Mouse (Mus musculus): ENCODE data around the gene Gm49318.
"Not testable (repeated sequence)": the region's sequence is repeated elsewhere in the genome, so short reads cannot be mapped to it uniquely, and the experiment has no call there.

Gm49318 gene

DNA sequence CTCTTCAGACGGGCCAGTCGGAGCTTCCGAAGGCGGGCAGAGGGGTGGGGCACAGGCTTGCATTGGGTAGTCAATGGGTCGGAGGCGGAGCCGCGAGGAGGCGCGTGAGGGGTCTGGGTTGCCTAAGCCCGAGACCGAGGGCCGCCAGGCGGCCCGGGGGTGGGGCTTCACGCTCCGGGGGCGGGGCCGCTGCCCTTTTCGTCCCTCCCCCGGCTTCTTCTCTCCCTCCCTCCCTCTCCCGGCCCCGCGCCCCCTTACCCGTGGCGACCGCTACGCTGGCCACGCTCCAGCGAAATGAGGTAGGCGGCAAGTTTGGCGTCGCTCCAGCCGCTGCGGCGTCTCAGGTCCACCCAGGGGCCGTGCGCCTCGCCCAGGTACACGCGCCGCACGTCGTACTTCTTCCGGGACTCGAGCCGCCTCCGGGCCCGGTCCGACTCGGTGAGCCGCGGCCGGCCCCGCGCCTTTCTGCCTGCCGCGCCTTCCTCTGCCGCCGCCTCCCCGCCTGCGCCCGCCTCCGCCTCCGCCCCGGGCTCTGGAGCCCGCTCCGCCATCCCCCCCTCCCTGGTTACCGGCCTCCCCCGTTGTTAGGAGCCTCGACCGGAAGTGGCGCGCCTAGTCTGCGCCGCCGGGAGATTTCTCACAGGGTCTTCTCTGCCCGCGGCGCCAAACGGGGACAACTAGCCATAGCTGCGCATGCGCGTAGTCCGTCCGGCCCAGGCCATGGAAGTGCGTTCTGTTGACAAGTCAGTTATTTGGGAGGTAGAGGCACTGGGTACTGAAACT, at the start of gene Gm49318, which contains the start of gene Zfp653:
Gm49318 (minus strand) TSS at position 469 of the 783 bp plus-strand sequence.
Zfp653 (minus strand) TSS at position 586 of the 783 bp plus-strand sequence.
- DNase-seq (ENCODE audit: low read depth) = peak; percentile 97

DNA sequence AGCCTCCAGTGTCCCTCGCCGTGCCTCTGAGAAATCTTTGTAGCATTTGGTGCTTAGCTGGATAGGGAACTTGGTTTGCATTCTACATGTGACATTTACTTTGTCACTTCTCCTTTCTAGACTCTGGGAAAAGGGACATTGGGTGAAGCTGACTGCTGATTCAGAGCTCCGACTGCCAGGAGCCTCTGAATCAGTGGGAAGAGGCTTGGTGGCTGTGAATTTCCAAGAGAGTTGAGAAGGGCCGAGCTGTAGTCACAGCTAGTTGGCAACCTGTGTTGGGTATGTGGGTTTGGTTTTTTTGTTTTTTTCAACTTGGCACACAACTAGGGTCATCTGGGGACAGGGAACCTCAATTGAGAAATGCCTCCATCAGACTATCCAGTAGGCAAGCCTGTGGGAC, 48.5 kb upstream of the Gm49318 start:
- no peak for DNase-seq (ENCODE audit: low read depth)

DNA sequence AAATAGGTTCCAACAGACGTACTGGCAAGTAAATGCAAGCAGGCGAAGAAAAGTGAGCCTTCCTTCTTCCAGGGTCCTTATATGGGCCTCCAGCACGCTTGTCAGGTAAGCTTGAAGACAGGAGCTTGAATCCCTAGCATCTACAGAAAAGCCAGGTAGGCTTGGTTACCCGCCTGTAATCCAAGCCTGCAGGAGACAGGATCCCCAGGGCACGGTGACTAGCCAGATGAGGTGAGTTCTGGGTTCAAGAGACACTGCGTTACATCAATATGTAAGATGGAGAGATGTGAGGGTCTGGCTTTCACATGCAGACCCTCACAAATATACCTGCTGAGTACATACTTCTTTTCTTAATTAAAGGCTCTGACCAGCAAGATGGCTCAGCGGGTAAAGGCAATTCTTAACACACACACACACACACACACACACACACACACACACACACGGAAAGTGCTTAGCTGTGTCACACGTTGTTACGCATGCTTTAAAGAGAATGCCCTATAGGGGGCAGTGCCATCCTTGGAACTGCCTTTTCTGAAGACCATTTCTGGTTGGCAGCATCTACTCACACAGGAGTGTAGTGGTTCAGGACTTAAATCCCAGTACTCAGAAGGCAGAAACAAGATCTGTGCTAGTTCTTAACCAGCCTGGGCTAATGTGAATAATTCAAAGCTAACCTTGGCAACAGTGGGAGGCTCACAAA, 46.8 kb upstream of the Gm49318 start:
- peak; percentile 93 for DNase-seq (ENCODE audit: low read depth)

DNA sequence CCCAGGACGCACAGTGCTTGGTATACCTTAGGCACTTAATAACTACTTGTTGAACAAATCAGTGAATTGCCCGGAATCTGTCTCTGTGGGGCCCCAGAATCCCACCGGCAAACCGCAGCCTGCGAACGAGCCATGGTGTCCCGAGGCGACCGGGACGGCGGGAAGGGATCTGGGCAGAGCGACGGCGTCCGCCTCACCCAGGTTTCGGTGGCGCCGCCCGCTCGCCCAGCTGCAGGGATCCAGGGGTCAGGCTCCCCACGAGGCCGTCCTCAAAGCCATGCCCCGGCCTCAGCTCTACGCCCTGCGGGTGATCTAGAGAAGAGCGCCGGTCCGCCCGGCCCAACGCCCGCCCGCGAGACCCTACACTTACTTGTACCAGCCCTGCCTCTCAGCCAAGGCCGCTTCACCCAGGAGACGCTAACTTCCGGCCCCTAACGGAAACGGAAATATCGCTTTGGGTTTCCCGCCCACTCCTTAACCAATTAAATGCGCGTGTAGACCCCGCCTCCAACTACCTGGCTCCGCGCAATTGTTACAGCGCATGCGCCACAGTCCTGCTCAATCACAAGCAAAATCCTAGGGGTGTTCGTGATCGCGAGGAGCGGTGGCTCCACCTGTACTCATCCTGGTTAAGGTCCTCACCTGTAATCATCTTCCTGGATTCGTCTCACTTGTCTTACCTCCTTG, 45.8 kb upstream of the Gm49318 start, which contains the start of gene Elof1:
Elof1 (minus strand) TSS at position 433 of the 687 bp plus-strand sequence.
- peak; percentile 99 for DNase-seq (ENCODE audit: low read depth)

DNA sequence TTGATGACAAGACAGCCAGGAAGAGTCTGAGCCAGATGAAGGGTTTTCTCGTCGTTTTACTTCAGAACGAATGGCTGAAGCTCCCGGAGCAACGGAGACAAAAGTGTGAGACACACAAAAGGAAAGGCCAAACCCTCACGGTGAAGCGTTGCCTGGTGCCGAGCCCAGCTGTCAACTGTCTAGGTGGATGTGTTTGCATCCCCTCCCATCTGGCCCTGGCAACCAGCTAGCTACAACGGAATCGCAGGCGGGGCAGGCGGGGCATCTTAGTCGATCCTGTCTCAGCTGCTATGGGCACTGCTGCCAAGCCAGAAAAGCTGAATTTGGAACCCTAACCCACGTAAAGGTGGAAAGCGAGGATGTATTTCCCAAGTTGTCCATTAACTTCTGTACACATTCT, 45.0 kb upstream of the Gm49318 start:
- DNase-seq (ENCODE audit: low read depth) = peak; percentile 44

DNA sequence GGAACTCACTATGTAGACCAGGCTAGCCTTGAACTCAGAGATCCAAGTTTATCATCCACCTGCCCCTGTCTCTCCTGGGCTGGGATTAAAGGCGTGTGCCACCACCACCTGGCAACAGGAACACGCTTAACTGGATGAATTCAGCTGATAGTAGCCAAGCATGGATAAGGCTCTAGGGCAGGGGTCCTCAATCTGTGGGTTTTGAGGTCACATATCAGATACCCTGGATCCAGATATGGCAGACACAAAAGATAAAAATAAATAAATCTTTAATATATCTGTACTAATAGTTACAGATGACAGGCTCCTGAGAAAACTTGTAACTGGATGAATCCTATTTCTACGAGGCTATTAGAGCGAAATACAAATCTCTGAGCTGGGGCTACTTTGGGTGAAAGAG, 44.6 kb upstream of the Gm49318 start:
- DNase-seq (ENCODE audit: low read depth) = no peak

DNA sequence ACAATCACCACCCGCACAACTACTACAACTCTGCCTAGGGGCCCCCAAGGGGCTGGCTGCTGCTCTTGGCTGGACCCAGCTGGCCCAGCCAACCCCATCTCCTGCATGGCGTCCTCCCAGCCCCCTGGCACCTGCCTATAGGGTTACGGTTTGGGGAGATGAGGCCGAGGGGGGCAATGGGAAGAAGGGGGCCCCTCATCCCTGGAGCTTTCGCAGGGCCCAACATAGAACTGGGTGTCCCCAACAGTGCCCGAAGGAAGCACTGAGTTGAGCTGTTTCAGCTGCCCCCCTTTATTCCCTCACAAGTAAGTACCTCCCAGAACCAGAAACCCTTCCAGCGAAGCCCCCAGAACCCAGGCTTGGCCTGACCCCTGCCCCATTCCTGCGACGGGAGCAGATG, 37.1 kb upstream of the Gm49318 start:
- DNase-seq (ENCODE audit: low read depth) = no peak

DNA sequence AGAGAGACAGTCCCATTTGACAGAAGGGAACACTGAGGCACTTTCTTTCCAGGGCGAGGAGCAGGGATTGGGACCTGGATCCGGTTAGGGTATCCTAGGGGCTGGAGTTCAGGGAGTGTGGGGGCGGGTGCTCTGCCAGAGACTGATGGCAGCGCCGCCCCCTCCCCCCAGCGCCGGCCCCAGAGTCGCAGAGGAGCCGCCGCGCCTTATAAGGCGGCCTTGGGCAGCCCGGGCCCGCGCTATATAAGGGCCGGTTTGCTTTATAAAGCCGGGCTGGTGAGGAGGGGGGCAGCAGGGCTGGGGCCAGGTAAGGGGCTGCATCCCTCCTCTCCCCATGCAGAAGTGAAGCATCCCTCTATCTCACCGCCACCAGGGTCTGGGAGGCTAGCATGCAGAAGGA, 28.9 kb upstream of the Gm49318 start:
- DNase-seq (ENCODE audit: low read depth) = no peak

DNA sequence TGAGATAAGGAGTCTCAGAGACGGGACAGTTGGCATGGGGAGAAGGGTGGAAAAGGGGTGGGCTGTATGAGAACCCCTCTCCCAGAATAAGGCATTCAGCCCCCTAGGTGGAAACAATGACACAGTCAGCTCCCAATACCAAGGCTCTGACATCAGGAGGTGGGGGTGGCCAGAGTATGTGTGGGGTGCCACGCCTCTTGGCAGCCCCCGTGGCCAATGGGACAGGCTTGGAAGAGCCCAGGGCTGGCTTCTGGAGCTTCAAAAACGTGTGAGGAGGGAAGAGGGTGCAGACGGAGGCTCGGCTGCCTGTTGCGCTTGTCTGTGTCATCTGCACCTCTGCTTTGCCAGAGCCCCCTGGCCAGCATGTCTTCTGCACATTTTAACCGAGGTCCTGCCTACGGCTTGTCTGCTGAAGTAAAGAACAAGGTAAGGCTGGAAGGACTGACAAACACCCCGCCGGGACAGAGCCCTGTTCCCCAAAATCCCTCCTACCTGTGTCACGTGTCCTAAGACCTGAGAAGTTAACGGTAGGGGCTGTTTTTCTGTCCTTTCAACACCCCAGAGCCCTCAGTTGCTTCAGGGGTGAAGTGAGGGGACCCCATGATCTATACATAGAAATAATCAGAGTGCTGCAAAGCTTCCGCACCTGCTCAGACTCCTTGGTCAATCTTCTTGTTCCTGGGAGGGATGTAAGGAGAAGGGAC, 28.1 kb upstream of the Gm49318 start, which contains the start of gene Cnn1:
Cnn1 (plus strand) TSS at position 224 of the 704 bp plus-strand sequence.
- peak; percentile 15 for DNase-seq (ENCODE audit: low read depth)

DNA sequence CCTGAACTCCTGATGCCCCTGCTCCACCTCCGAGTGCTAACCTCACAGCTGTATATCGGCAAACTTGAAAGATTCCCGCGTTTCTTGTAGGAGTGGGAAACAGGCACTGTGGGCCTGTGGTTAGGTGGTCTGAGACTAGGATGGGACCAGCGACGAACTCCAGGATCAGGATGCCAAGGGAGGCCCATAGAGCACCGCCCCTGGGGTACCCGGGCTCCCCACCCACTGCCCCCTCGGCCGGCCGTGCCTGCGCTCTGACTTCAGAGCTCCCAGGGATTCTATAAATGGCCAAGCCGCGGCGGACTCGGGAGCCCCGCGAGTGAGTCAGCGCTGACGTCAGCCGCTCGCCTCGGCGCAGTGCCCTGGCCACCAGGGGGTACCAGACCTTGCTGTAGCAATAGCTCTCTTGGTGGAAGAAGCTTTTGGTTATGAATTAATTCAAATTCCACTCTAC, 24.8 kb upstream of the Gm49318 start:
- peak; percentile 87 for DNase-seq (ENCODE audit: low read depth)

DNA sequence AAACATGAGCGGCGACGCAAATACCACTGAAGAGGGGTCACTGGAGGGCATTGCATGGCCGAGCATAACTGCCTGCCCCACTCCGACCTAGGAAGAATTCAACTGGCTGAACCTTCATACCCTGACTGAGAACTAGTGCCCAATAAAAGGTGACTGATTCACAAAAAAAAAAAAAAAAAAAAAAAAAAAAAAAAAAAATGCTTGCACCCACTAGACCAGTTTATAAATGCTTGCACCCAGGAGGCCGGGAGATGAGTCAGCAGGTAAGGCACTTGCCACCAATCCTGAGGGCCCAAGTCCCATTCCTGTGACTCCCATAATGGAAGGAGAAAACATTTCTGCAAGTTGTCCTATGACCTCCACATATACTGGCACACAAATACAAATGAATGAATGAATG, 21.7 kb upstream of the Gm49318 start:
- DNase-seq (ENCODE audit: low read depth) = no peak

DNA sequence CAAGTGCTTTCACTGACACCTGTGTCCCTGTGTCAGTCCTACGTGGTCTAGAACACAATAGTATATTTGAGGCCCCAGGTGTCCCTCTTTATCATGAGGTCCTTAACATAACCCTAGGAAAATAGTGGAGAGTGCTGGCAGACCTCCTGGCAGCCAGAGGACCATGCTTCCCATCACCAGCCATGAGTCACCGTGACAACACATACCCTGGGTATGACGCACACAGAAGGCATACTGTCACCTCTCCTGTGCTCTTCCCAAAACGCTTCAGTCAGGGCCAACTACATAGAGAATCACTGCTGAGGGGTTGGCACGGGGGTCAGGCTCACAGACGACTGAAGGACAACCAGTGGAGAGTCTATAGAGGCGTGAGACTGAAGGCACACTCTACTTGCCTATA, 18.9 kb upstream of the Gm49318 start:
- no peak for DNase-seq (ENCODE audit: low read depth)

DNA sequence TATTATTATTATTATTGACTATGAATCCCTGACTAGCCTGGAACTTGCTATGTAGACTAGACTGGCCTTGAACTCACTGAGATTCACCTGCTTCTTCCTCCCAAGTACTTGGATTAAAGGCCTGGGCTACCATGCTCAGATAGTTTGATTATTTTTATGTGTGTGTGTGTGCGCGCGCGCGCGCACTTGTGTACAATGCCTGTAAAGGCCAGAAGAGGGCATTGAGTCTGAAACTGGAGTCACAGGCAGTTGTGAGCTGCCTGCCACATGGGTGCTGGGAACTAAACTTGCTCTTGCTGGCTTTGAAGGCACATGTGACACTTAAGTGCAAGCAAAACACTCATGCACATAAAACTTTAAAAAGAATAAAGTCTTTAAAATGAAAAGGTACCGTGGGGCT, 18.2 kb upstream of the Gm49318 start:
- DNase-seq (ENCODE audit: low read depth) = no peak

DNA sequence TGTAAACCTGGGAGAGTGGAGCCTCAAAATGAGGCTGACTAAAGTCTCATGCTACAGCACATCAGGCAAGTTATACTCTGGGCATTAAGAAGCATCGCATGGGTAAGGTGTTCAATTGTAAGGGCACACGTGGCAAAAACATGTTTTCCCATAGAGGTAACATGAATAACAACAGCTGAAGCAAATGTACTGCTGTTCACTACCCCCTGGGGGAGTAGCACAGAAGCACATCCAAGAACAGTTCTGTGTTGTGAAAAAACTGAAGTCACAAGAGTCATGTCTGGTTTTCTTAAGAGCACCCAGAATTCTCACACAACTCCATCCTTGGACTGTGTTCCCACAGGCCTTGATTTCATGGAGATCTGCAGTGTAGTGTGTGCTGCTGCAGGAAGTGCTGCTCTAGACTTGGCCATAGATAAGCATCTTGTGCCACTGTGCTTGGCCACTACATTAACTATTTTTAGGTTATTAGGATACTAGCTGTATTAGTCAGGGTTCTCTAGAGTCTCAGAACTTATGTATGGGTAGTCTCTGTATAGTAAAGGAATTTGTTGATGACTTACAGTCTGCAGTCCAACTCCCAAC, 16.1 kb upstream of the Gm49318 start:
- peak; percentile 17 for DNase-seq (ENCODE audit: low read depth)

DNA sequence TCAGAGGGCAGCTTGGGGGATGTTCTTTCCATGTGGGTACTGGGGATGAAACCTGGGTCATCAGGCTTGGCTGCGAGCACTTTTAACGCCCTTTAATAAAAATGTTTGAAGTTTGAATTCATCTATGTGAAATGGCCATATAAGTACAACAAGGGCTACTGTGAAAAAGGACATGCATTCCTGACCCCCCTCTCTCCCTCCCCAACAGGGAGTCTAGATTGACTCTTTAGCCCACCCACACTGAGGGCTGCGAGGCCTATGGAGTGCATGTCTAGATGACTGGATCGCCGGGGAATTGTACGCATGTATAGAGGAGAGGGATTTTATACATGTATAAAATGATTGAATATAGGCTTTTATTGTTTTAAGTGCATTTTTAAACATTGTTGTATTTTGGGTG, 15.0 kb upstream of the Gm49318 start:
- no peak for DNase-seq (ENCODE audit: low read depth)

DNA sequence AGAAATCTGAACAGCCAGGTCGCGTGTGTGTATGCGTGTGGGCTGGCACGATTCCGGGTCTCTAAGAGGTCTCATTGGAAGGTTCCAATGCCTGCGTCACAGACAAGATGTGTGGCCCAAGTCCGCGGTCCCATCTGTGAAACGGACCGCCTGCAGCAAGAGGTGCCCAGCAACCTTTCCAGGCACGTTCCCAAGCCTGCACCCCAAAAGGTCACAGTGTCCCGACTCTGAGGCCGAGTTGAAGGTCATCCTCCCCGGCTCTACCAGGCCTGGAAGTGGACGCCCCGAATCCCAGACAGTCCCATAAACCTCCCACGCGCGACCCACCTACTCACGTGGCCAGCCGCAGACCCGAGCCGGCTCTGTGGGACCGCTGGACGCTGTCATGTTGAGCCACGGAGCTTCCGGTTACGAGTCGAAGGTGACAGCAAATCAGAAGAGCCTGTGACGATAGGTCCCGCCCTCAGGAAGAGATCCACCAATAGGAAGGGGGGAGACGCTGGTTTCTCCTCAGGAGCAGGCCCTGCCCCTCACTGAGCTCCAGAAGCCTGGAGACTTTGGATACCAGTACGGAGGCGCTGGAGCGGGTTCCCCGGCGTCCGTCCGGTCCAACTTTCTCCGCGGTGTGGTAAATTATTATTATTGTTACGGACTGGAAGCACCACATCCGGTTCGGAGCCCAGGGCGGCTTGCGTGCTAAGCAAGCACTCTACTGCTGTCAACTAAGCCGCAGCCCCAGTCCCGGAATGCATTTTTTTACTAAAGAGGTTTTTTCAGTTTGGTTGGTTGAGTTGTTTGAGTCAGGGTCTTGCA, 14.2 kb upstream of the Gm49318 start, which contains the start of gene Ecsit:
Ecsit (minus strand) TSS at position 417 of the 813 bp plus-strand sequence.
- DNase-seq (ENCODE audit: low read depth) = peak; percentile 98

DNA sequence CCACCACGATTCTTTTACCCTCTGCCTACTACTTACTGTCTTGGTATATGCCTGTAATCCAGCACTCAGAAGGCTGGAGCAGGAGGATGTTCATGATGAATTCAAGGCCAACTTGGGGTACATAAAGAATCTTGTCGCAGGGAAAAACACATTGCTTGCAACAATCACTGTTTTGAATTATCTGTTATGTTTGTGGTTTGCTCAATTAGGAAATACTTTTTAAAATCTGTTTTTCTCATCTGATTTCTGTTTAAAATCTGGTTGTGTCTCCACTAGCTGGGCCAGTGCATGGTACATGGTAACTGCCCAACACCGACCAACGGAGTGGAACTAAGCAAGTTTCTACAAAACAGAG, 13.6 kb upstream of the Gm49318 start:
- no peak for DNase-seq (ENCODE audit: low read depth)

DNA sequence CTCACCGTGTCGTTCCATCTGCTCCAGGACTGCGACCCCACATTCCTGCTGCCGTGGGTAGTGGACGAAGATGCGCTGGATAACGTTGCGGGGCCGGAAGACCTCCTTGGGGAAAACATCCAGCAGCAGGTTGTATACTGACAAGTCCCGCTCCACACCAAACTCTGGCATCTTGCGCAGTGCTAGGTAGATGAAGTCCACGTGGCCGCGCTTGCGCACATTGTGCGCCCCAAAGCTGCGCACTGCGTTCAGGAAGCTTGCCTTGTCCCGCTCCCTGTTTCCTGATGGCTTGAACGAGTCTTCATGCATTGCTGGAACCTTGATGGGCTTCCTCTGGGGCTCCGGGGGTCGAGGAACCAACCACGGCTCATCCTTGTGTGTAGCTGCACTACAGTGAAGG, 5.2 kb upstream of the Gm49318 start:
- DNase-seq (ENCODE audit: low read depth) = no peak

DNA sequence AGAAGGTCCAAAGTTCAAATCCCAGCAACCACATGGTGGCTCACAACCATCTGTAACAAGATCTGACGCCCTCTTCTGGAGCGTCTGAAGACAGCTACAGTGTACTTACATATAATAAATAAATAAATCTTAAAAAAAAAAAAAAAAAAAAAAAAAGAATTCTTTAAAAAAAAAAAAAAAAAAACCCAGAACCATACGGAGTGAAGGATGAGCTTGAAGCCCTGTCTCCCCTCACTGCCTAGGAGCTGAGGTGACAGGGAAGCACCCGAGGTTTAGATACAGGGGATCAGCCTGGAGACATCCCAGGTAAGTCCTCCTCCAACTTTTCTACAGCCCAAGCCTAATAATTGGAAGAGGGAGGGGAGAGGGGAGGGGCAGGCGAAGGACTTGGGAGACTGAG, 4.7 kb upstream of the Gm49318 start:
- DNase-seq (ENCODE audit: low read depth) = not testable (repeated sequence)

DNA sequence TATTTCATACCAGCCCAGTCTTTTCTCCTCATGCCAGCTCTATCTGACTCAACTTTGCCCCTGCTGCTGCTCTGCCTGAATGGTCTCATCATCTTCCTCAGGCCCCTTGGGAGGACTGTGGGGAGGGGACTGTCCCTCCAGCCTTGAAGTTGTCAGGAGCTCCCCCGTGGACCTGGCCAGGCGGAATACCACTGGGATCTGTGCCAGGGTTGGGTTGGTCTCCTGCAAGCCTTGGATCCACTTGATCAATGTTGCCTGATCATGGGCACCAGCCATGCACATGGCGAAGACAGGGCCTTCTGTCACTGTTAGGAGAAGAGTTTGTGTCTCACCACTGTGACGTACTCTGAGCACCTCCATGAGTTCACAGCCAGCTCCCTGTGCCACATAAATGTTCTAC, 1.2 kb upstream of the Gm49318 start:
- no peak for DNase-seq (ENCODE audit: low read depth)
